Mouse (Mus musculus): ENCODE measurements around the gene Fez2. TPM values are rescaled to one million over a fixed set of nuclear protein-coding genes. Genes with fewer than 3 reads are reported as not detected.

The Fez2 gene
- total RNA-seq (2017): 23.6 to 33.0 TPM (median 29.8 TPM) in 3 replicates

- ATAC-seq (replicated peaks; ENCODE audit: insufficient number of reproducible peaks, low FRiP score, low TSS enrichment, poor library complexity, severe bottlenecking): peak; percentile 86
Measured at GRCm38 (mm10) chr17:78417381-78418281, at the start of gene Fez2. Gene Fez2, minus strand, starts transcription at chr17:78418152.

DNA sequence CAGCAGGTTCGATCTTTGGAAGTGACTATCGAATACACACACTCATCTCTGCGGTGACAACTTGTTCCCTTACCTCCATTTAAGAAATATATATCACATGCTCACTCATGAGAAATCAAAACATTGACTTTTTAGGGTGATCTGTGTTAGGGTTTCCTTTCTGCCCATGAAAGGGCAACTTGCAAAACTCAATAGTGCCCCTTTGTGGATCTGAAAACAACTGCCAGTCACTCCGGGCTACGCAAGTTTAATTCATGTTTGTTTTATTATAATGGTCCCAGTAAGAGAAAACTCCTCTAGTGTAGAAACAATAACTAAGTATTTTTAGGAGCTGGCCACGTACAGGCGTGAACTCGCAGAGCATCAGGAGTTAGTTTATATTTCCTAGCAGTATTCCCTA lies 47.5 kb upstream of the Fez2 start:
- no peak for ATAC-seq (replicated peaks; ENCODE audit: insufficient number of reproducible peaks, low FRiP score, low TSS enrichment, poor library complexity, severe bottlenecking)

- no peak for ATAC-seq (replicated peaks; ENCODE audit: insufficient number of reproducible peaks, low FRiP score, low TSS enrichment, poor library complexity, severe bottlenecking)
Measured at GRCm38 (mm10) chr17:78465071-78465470, 47.1 kb upstream of the Fez2 start.

DNA sequence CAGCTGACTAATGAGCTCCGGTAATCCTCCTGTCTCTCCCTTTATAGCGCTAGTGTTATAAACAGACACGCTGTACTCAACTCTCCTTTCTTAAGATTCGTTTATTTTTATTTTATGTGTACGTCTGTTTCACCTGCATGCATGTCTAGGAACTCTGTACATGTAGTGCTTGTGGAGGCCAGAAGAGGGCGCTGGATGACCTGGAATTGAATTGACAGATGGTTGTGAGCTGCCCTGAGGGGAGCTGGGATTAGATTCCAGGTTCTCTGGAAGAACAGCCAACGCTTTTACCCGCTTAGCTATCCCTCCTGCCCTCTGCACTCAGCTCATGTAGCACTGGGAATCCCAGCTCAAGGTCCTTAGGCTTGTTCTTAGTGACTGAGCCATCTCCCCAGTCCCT lies 42.2 kb upstream of the Fez2 start:
- ATAC-seq (replicated peaks; ENCODE audit: insufficient number of reproducible peaks, low FRiP score, low TSS enrichment, poor library complexity, severe bottlenecking): no peak

GRCm38 (mm10) chr17:78455556-78455955 lies 37.6 kb upstream of the Fez2 start:
- no peak for ATAC-seq (replicated peaks; ENCODE audit: insufficient number of reproducible peaks, low FRiP score, low TSS enrichment, poor library complexity, severe bottlenecking)

GRCm38 (mm10) chr17:78455114-78455513 lies 37.2 kb upstream of the Fez2 start:
- peak; percentile 85 for ATAC-seq (replicated peaks; ENCODE audit: insufficient number of reproducible peaks, low FRiP score, low TSS enrichment, poor library complexity, severe bottlenecking)

DNA sequence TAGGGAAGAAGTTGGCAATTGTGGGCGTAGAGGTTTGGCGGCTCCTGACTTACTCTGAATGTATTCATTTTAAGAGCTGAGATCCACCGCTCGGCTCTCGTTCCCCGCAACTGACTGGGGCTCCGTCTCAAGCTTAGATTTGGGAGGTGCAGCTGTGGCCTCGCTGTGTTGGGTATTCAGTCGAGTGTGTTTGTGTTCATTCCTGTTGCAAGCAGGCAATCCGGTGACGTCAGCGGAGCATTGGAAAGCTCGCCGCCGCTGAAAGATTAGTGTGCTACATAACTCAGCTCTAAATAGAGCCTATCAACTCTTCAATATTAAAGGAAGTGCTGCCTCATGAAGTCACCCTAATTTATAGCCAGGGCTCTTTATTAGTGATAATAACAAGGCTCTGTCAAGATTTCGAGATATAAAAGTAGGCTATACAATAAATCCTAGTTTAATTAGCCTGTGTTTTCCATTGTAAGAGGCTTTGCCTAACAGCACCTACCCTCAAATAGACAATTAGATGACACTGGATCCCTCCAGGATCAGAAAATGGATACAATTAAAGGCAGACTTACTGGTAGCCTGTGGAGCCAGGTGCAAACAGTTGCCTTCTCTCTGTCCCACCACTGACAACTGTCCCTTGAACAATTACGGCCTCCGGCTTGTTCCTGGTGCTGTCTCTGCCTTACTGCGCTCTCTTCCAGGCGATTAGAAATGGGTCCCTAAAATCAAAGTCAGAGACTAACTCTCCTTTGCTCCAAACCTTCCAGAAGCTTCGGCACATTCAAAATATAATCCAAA lies 36.4 kb upstream of the Fez2 start:
- no peak for ATAC-seq (replicated peaks; ENCODE audit: insufficient number of reproducible peaks, low FRiP score, low TSS enrichment, poor library complexity, severe bottlenecking)

GRCm38 (mm10) chr17:78453529-78453928 lies 35.6 kb upstream of the Fez2 start:
- no peak for ATAC-seq (replicated peaks; ENCODE audit: insufficient number of reproducible peaks, low FRiP score, low TSS enrichment, poor library complexity, severe bottlenecking)

DNA sequence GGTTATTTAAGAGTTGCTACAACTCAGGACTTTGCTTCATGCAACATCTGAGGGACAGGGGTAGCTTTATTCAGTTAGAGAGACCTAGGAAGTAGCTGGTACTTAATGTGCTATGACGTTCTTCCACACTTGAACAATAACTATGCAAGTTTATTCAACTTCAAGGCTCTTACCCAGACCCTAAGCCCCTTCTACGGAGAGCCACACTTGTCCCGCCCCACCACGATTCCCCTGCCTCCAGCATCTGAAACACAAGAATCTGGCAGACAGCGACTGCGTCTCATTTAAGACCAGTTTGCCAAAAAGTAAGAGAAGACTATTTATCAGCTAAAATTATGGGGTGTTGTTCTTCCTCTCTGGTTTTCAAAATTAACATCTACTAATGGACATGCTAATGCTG lies 33.9 kb upstream of the Fez2 start:
- no peak for ATAC-seq (replicated peaks; ENCODE audit: insufficient number of reproducible peaks, low FRiP score, low TSS enrichment, poor library complexity, severe bottlenecking)

GRCm38 (mm10) chr17:78451332-78451793 lies 33.4 kb upstream of the Fez2 start:
- no peak for ATAC-seq (replicated peaks; ENCODE audit: insufficient number of reproducible peaks, low FRiP score, low TSS enrichment, poor library complexity, severe bottlenecking)

DNA sequence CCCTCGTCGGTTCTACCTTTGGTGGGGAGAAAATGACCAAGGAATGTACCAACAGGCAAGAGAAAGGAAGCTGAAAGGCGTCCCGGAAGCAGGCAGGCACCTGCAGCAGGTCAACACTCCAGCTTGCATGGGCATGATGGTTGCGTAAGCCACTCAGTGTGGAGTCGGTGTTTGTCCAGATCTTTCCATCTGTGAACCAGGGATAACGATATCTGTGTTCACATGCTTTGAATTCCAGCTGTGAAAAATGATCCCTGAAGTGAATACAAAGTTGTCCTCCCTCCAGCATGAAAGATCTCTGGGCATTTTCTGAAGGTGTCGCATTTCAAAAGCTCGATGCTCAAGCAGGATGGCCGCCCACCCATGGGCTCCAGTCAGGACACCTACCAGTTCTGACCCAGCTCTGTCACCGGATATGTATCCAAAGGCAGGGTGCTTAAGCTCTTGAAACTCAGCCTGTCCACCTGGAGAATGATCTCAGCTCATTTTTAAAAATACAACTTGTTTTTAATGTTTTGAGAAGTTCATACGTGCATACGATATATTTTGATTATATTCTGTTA lies 31.8 kb upstream of the Fez2 start:
- ATAC-seq (replicated peaks; ENCODE audit: insufficient number of reproducible peaks, low FRiP score, low TSS enrichment, poor library complexity, severe bottlenecking): no peak

GRCm38 (mm10) chr17:78444826-78445225 lies 26.9 kb upstream of the Fez2 start:
- ATAC-seq (replicated peaks; ENCODE audit: insufficient number of reproducible peaks, low FRiP score, low TSS enrichment, poor library complexity, severe bottlenecking): no peak

DNA sequence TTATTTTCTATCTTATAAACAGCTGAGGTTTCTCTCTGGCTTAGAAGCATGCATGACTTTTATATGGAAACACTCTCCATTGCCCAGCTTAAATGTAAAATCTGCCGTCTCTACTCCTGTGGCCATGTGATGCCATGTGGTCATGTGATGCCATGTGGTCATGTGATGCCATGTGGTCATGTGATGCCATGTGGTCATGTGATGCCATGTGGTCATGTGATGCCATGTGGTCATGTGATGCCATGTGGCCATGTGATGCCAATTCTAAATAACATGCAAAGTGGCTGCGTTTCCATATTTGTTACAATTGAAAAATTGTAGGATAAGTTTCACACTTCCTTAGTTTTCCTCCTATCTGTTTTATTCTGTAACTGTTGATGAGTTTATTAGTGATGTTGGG lies 22.8 kb upstream of the Fez2 start:
- ATAC-seq (replicated peaks; ENCODE audit: insufficient number of reproducible peaks, low FRiP score, low TSS enrichment, poor library complexity, severe bottlenecking): no peak

- ATAC-seq (replicated peaks; ENCODE audit: insufficient number of reproducible peaks, low FRiP score, low TSS enrichment, poor library complexity, severe bottlenecking): no peak
Measured at GRCm38 (mm10) chr17:78437161-78437560, 19.2 kb upstream of the Fez2 start.

DNA sequence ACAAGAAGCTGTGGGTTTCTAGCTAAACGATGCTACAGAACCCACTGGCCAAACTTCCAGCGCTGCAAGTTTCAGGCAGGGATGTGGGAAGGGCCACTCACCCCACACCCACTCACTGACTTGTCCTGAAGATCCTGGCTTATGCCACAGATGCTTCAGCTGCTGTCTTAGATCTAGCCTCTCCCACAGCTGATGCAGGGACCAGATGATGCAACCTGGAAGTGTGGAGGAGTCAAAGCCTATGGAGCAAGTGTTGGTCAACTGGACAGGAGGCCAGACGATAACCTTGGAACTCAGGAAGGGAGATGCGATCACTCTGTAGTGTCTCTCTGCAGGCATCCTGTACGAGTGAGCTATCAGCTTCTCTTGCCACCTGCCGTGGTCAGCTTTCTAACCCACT lies 17.7 kb upstream of the Fez2 start:
- ATAC-seq (replicated peaks; ENCODE audit: insufficient number of reproducible peaks, low FRiP score, low TSS enrichment, poor library complexity, severe bottlenecking): peak; percentile 29; the same call in 1 of the 2 replicates

DNA sequence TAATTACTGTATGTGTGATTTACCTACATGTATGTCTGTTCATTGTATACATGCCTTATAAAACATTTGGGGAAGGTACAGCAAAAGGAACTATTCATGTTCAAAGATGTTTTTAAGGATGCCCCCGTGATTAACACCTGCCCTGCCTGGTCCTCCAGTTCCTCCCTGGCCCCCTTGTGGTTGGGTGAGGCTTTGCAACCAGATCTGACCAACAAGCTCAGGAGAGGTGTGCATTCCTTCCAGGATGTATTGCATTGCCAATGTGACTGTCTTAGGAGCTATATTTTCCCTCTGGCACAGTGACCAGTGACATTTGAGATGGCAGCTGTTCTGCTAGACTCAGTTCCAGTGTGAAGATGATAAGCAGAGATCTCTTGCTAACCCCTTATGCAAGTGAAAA lies 16.8 kb upstream of the Fez2 start:
- no peak for ATAC-seq (replicated peaks; ENCODE audit: insufficient number of reproducible peaks, low FRiP score, low TSS enrichment, poor library complexity, severe bottlenecking)

- ATAC-seq (replicated peaks; ENCODE audit: insufficient number of reproducible peaks, low FRiP score, low TSS enrichment, poor library complexity, severe bottlenecking): no peak
Measured at GRCm38 (mm10) chr17:78430374-78430773, 12.4 kb upstream of the Fez2 start.

GRCm38 (mm10) chr17:78429051-78429450 lies 11.1 kb upstream of the Fez2 start:
- ATAC-seq (replicated peaks; ENCODE audit: insufficient number of reproducible peaks, low FRiP score, low TSS enrichment, poor library complexity, severe bottlenecking): no peak

GRCm38 (mm10) chr17:78425026-78425425 lies 7.1 kb upstream of the Fez2 start:
- ATAC-seq (replicated peaks; ENCODE audit: insufficient number of reproducible peaks, low FRiP score, low TSS enrichment, poor library complexity, severe bottlenecking): no peak
